Mouse (Mus musculus) ES-E14 (cell line): ENCODE data around the gene Mtap.

Experiments
- CHD2 ChIP-seq: IDR thresholded peaks from 2 replicates; pipeline ENCODE4 v1.6.1; 2014; ENCODE audit warnings: mild to moderate bottlenecking, low read depth, low read length, inconsistent platforms
- HCFC1 ChIP-seq: IDR thresholded peaks from 2 replicates; pipeline ENCODE4 v1.6.1; 2012; ENCODE audit warnings: low read length, inconsistent platforms, borderline replicate concordance; ENCODE audit not compliant: insufficient read depth
- MAFK ChIP-seq: IDR thresholded peaks from 2 replicates; pipeline ENCODE4 v1.6.1; 2014; ENCODE audit warnings: mild to moderate bottlenecking, low read depth, low read length, inconsistent platforms; ENCODE audit not compliant: insufficient read depth
- ZC3H11A ChIP-seq: IDR thresholded peaks from 2 replicates; pipeline ENCODE4 v1.6.1; 2012; ENCODE audit warnings: low read depth, mild to moderate bottlenecking, inconsistent platforms, low read length, borderline replicate concordance
- ZNF384 ChIP-seq: IDR thresholded peaks from 2 replicates; pipeline ENCODE4 v1.6.1; 2012; ENCODE audit warnings: low read depth, low read length, inconsistent platforms

GRCm38 (mm10) chr4:89146291-89146690 lies 9.4 kb downstream of the Mtap start:
- TF ChIP-seq MAFK = no peak
- TF ChIP-seq ZC3H11A = 0 out of 2 replicates have a peak, but pooled peaks have one; percentile 44
- no peak for TF ChIP-seq HCFC1
- no peak for TF ChIP-seq CHD2
- no peak for TF ChIP-seq ZNF384
